Mouse (Mus musculus) midbrain, embryonic 12.5 days (tissue): ENCODE data around the gene Cks2. TPM values are rescaled to one million over a fixed set of nuclear protein-coding genes. Genes with fewer than 3 reads are reported as not detected.

Experiments used
- ATAC-seq: fragments of 200-750 bp; cut with Nextera tagmentation; 2 replicates; pipeline ENCODE4 v1.8.0; 2017; ENCODE audit warnings: low read depth, moderate TSS enrichment, moderate library complexity; ENCODE audit not compliant: low FRiP score
- H3K27ac ChIP-seq: fragments of 300-500 bp; sonication (generic); replicated peaks from 2 replicates; pipeline ENCODE4 v1.5.1; 2016; ENCODE audit warnings: mild to moderate bottlenecking
- H3K27me3 ChIP-seq: fragments of 300-500 bp; sonication (generic); 2 replicates; pipeline ENCODE4 v1.6.1; 2016; ENCODE audit warnings: mild to moderate bottlenecking
- H3K36me3 ChIP-seq: fragments of 300-500 bp; sonication (generic); 2 replicates; pipeline ENCODE4 v1.6.1; 2016
- H3K4me1 ChIP-seq: fragments of 300-500 bp; sonication (generic); 2 replicates; pipeline ENCODE4 v1.6.1; 2016
- H3K4me2 ChIP-seq: fragments of 300-500 bp; sonication (generic); replicated peaks from 2 replicates; pipeline ENCODE4 v1.6.1; 2016; ENCODE audit warnings: mild to moderate bottlenecking, moderate library complexity
- H3K4me3 ChIP-seq: fragments of 300-500 bp; sonication (generic); 2 replicates; pipeline ENCODE4 v1.5.1; 2016; ENCODE audit warnings: mild to moderate bottlenecking
- H3K9ac ChIP-seq: fragments of 300-500 bp; sonication (generic); replicated peaks from 2 replicates; pipeline ENCODE4 v1.6.1; 2016; ENCODE audit warnings: mild to moderate bottlenecking, moderate library complexity
- H3K9me3 ChIP-seq: fragments of 300-500 bp; sonication (generic); 2 replicates; pipeline ENCODE4 v1.6.1; 2016; ENCODE audit warnings: mild to moderate bottlenecking
- WGBS: fragments of 180-500 bp; shearing (Covaris S2); methylation state at CpG from one replicate; pipeline ENCODE4 v1.1.7; 2016; 5-methylcytosine and 5-hydroxymethylcytosine counted together
- polyA plus RNA-seq: library from polyadenylated mRNA; unstranded; fragments of >200 nt; fragmentation: Nextera tagmentation; extraction: Ambion mirVana; gene quantifications from 2 replicates; pipeline ENCODE4 v1.2.1, GENCODE M21; 2016

The Cks2 gene
- polyA plus RNA-seq, 1 experiment from 2014 or later: 244 TPM

GRCm38 (mm10) chr13:51688688-51689087 is 43.7 kb downstream of the Cks2 start:
- H3K36me3 ChIP-seq: peaks cover 58% of the 10 kb centered on the region
- 51% methylated on average over 3 of the region's 3 CpGs for WGBS
- no peak for ATAC-seq

DNA sequence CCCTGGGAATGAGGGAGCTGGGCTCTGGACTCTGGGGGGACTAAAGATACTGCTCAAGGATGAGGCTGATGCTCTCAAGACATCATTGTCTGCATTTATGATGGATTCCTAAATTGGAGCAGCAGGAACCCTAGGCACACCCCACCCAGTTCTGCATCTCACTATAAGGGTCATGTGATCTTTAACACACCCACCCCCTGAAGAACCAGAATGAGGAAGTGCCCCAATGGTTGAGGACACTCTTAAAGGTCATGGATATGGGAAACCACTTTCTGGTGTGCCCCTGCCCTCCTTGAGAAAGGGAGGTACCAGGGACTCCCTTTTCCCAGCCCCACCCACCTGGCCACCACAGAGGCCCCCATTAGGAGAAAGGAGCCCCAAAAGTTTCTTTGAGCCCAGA is 51.4 kb downstream of the Cks2 start:
- Histone ChIP-seq H3K4me1 (no peaks in the 10 kb centered on the region), H3K4me2 (no peak overlapping the region), H3K4me3 (no peak overlapping the region), H3K9me3 (no peaks in the 10 kb centered on the region), H3K27ac (no peak overlapping the region), H3K9ac (no peak overlapping the region), H3K36me3 (peaks cover 6% of the 10 kb centered on the region; the same call in 1 of the 2 replicates), H3K27me3 (no peaks in the 10 kb centered on the region)
- no peak for ATAC-seq

More at GRCm38 (mm10) chr13:51688688-51689087, 43.7 kb downstream of the Cks2 start:
- Histone ChIP-seq H3K27me3 (no peaks in the 10 kb centered on the region), H3K9ac (no peak overlapping the region), H3K4me2 (no peak overlapping the region), H3K9me3 (no peaks in the 10 kb centered on the region), H3K27ac (no peak overlapping the region), H3K4me3 (no peak overlapping the region), H3K4me1 (no peaks in the 10 kb centered on the region)

DNA sequence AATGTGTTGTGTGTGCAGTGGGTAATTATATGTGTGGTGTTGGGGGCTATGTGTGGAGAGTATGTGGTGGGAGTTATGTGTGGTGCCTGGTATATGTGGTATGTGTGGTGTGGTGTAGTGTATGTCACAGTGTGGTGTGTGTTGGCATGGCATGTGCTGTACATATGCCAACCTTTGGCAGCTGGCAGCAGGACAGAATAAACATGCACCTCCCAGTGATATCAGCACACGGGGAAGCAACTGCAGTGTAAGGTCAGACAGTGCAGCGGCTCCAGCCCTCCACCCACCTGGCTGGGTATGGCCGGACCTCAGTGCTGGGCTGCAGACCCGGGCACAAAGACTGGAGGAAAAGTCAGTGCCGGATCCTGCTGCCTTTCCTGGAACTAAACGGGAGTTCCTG is 52.4 kb downstream of the Cks2 start:
- Histone ChIP-seq H3K4me1 (no peaks in the 10 kb centered on the region), H3K36me3 (peaks cover 6% of the 10 kb centered on the region; the same call in 1 of the 2 replicates), H3K4me2 (no peak overlapping the region), H3K27ac (no peak overlapping the region), H3K9me3 (no peaks in the 10 kb centered on the region), H3K9ac (no peak overlapping the region), H3K4me3 (no peak overlapping the region), H3K27me3 (no peaks in the 10 kb centered on the region)
- WGBS: 80% methylated on average over 6 of the region's 6 CpGs
- no peak for ATAC-seq

- H3K4me3 ChIP-seq: no peak overlapping the region
- peaks cover 6% of the 10 kb centered on the region; the same call in 1 of the 2 replicates for H3K36me3 ChIP-seq
- no peaks in the 10 kb centered on the region for H3K4me1 ChIP-seq
- 75% methylated on average over 4 of the region's 4 CpGs for WGBS
- no peak overlapping the region for H3K4me2 ChIP-seq
- H3K27me3 ChIP-seq: no peaks in the 10 kb centered on the region
- ATAC-seq: no peak
- no peak overlapping the region for H3K9ac ChIP-seq
- no peak overlapping the region for H3K27ac ChIP-seq
- H3K9me3 ChIP-seq: no peaks in the 10 kb centered on the region
Observed at GRCm38 (mm10) chr13:51697897-51698296, 52.9 kb downstream of the Cks2 start.

DNA sequence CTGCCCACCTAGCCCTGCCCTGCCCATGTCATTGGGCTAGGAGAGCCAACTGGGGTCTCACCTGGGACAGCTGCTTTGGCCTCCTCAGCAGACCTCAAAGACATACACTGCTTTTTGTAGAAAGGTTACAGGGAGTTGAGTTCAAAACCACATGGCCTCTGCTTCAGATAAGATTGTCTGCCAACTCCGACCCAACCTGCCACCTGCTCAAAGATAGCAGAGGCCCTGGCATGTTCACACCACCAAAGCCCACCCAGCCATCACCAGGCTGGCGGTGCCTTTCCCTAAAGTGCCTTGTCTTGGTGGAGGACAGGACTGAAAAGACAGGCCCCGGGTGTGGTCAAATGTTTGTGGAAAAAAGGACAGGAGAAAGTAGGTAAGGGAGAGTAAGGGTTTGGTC is 53.3 kb downstream of the Cks2 start:
- H3K4me3 ChIP-seq: no peak overlapping the region
- WGBS: 92% methylated on average over 3 of the region's 3 CpGs
- no peaks in the 10 kb centered on the region for H3K27me3 ChIP-seq
- H3K36me3 ChIP-seq: peaks cover 6% of the 10 kb centered on the region; the same call in 1 of the 2 replicates
- no peak overlapping the region for H3K27ac ChIP-seq
- H3K9me3 ChIP-seq: no peaks in the 10 kb centered on the region
- H3K4me2 ChIP-seq: no peak overlapping the region
- no peak for ATAC-seq
- H3K4me1 ChIP-seq: no peaks in the 10 kb centered on the region
- no peak overlapping the region for H3K9ac ChIP-seq

Other genes starting within 250 kb of the Cks2 start
- 29.8 and 40.4 TPM in 2 replicates for gene S1pr3, start 236.6 kb upstream of the Cks2 start, polyA plus RNA-seq
- 7.9 and 8.3 TPM in 2 replicates for gene Shc3, start 75.8 kb upstream of the Cks2 start, polyA plus RNA-seq
- 35.2 and 39.3 TPM in 2 replicates for gene Secisbp2, start 6.5 kb downstream of the Cks2 start, polyA plus RNA-seq
- gene Sema4d, start 148.5 kb downstream of the Cks2 start, polyA plus RNA-seq: 4.9 and 6.6 TPM in 2 replicates
- gene Gadd45g, start 201.4 kb downstream of the Cks2 start, polyA plus RNA-seq: 333 and 354 TPM in 2 replicates